Mouse (Mus musculus): ENCODE measurements around the gene Gm6460. TPM values are rescaled to one million over a fixed set of nuclear protein-coding genes. Genes with fewer than 3 reads are reported as not detected.
"Not testable (repeated sequence)": the region's sequence is repeated elsewhere in the genome, so short reads cannot be mapped to it uniquely, and the experiment has no call there.

Gm6460 gene
- polyA plus RNA-seq (2015; fragmentation: Nextera tagmentation; extraction: Ambion mirVana): not detected in 2 replicates

DNA sequence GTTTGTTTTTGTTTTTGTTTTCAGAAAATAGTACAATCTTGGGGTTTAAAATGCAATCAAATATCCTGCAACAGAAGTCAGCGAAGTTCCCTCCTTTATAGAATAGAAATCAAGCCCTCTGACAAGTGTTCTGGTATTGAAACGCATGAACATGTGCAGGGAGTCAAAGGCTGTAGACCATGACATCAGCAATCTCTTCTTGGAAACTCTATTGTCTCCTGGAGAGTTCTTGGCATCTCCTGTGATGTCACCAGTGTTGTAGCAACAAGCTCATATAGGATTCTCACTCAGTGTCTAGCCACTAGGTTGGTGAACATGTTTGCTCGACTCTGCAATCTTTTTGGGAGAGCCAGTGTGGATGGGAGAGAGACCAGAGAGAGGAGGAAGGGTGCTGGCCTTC is at the start of gene Gm6460:
Gene Gm6460, plus strand, starts transcription at position 301 of the 400 bp plus-strand sequence.
- not testable (repeated sequence) for H3K9me3 ChIP-seq (ENCODE audit: control insufficient read depth); H3K36me3 ChIP-seq (ENCODE audit: control insufficient read depth, insufficient read depth); H3K4me1 ChIP-seq (replicated peaks; ENCODE audit: control insufficient read depth, insufficient read depth, low read length); H3K4me2 ChIP-seq (replicated peaks; ENCODE audit: low read depth); H3K4me3 ChIP-seq (ENCODE audit: low read depth, low read length); ATAC-seq; H3K27ac ChIP-seq (ENCODE audit: low read depth, low read length); H3K27me3 ChIP-seq (replicated peaks; ENCODE audit: control insufficient read depth, insufficient read depth, low read length); H3K9ac ChIP-seq (ENCODE audit: low read depth, low read length)
- no CpG with 5 or more reads among the region's 3 CpGs for WGBS

Other genes starting within 250 kb of the Gm6460 start
- not detected in 2 replicates for gene Gm8897, start 178.5 kb upstream of the Gm6460 start, polyA plus RNA-seq (2015; fragmentation: Nextera tagmentation; extraction: Ambion mirVana)
- gene Gm8906, start 92.2 kb upstream of the Gm6460 start, polyA plus RNA-seq (2015; fragmentation: Nextera tagmentation; extraction: Ambion mirVana): not detected in 2 replicates
- not detected in 2 replicates for gene Gm8922, start 87.0 kb downstream of the Gm6460 start, polyA plus RNA-seq (2015; fragmentation: Nextera tagmentation; extraction: Ambion mirVana)
- gene Gm8926, start 175.6 kb downstream of the Gm6460 start, polyA plus RNA-seq (2015; fragmentation: Nextera tagmentation; extraction: Ambion mirVana): not detected in 2 replicates

All from intestine, postnatal 0 days (tissue).